Comparison of ENCODE assay signal across 8 mouse cellular contexts in genomic region chr10:60827266-60827665, GRCm38 (mm10). TPM values are rescaled to one million over a fixed set of nuclear protein-coding genes. Genes with fewer than 3 reads are reported as not detected.
DNase-seq lines count a peak whose midpoint lies in the region; ATAC-seq and TF ChIP-seq lines count a peak whose summit lies in the region.

No protein-coding gene starts in this region.

- DNase-seq in kidney, postnatal 0 days (ENCODE audit: low spot score) = no peak
- no peak for DNase-seq in kidney, adult 8-10 months
- peak; percentile 80 for DNase-seq in left cerebral cortex, postnatal 4 days
- no peak for DNase-seq in adrenal gland, postnatal 4 days (ENCODE audit: low spot score in 2 of 2)
- DNase-seq in adipocyte (ENCODE audit: low spot score) = no peak

- H3K4me3 ChIP-seq in kidney, postnatal 0 days (replicated peaks; ENCODE audit: low read depth, low read length) = peak overlapping the region; percentile 26
- peak overlapping the region; percentile 52 for H3K4me3 ChIP-seq in brown adipose tissue, adult 24 weeks (ENCODE audit: insufficient read depth, low read depth, low read length)
- H3K4me3 ChIP-seq in forebrain, embryonic 15.5 days = peak overlapping the region; percentile 45
- peak overlapping the region; percentile 25; the same call in 1 of the 2 replicates for H3K4me3 ChIP-seq in stomach, embryonic 14.5 days (ENCODE audit: low read depth, low read length)

- H3K9ac ChIP-seq in kidney, postnatal 0 days (ENCODE audit: low read depth, low read length) = no peak overlapping the region
- peak overlapping the region; percentile 56; the same call in 1 of the 2 replicates for H3K9ac ChIP-seq in forebrain, embryonic 15.5 days (replicated peaks)
- H3K9ac ChIP-seq in stomach, embryonic 14.5 days (replicated peaks; ENCODE audit: low read depth, low read length) = no peak overlapping the region

- no peak for ATAC-seq in kidney, postnatal 0 days (replicated peaks; ENCODE audit: low FRiP score, low read depth)
- ATAC-seq in forebrain, embryonic 15.5 days (replicated peaks) = no peak; the same call in 1 of the 2 replicates
- ATAC-seq in stomach, embryonic 14.5 days (ENCODE audit: insufficient number of reproducible peaks, insufficient read depth, low FRiP score, low read depth) = no peak

- H3K4me1 ChIP-seq in kidney, postnatal 0 days (replicated peaks; ENCODE audit: insufficient read depth, low read length) = peaks cover 61% of the 10 kb centered on the region
- H3K4me1 ChIP-seq in brown adipose tissue, adult 24 weeks (ENCODE audit: control insufficient read depth, insufficient read depth, insufficient read length, low read length) = peaks cover 12% of the 10 kb centered on the region
- H3K4me1 ChIP-seq in forebrain, embryonic 15.5 days = peaks cover 49% of the 10 kb centered on the region
- H3K4me1 ChIP-seq in stomach, embryonic 14.5 days (ENCODE audit: control insufficient read depth, insufficient read depth, low read length) = no peaks in the 10 kb centered on the region

- H3K36me3 ChIP-seq in kidney, postnatal 0 days (ENCODE audit: insufficient read depth, low read length) = no peaks in the 10 kb centered on the region
- no peaks in the 10 kb centered on the region for H3K36me3 ChIP-seq in forebrain, embryonic 15.5 days
- no peaks in the 10 kb centered on the region for H3K36me3 ChIP-seq in stomach, embryonic 14.5 days (ENCODE audit: control insufficient read depth, insufficient read depth, low read length)

- H3K9me3 ChIP-seq in kidney, postnatal 0 days (replicated peaks; ENCODE audit: low read length) = no peaks in the 10 kb centered on the region
- H3K9me3 ChIP-seq in forebrain, embryonic 15.5 days = no peaks in the 10 kb centered on the region
- no peaks in the 10 kb centered on the region for H3K9me3 ChIP-seq in stomach, embryonic 14.5 days (ENCODE audit: control insufficient read depth, low read depth, low read length)

- intact Hi-C loops in left cerebral cortex, postnatal 4 days (cut with DNase I) = no loop called here

- 15% methylated on average over 5 of the region's 5 CpGs for WGBS in kidney, postnatal 0 days
- 10% methylated on average over 5 of the region's 5 CpGs for WGBS in forebrain, embryonic 15.5 days
- 21% methylated on average over 5 of the region's 5 CpGs for WGBS in stomach, embryonic 14.5 days

- H3K27me3 ChIP-seq in kidney, postnatal 0 days (ENCODE audit: insufficient read depth, low read length) = no peaks in the 10 kb centered on the region
- peaks cover 37% of the 10 kb centered on the region for H3K27me3 ChIP-seq in forebrain, embryonic 15.5 days
- peaks cover 13% of the 10 kb centered on the region; the same call in 1 of the 2 replicates for H3K27me3 ChIP-seq in stomach, embryonic 14.5 days (ENCODE audit: control insufficient read depth, insufficient read depth, low read length)

- peak overlapping the region; percentile 90 for H3K4me2 ChIP-seq in kidney, postnatal 0 days (ENCODE audit: low read length)
- peak overlapping the region; percentile 90 for H3K4me2 ChIP-seq in forebrain, embryonic 15.5 days (replicated peaks)
- peak overlapping the region; percentile 61 for H3K4me2 ChIP-seq in stomach, embryonic 14.5 days (replicated peaks; ENCODE audit: low read depth, low read length)

- TF ChIP-seq CTCF in kidney, postnatal 0 days (IDR thresholded peaks at IDR 0.05; ENCODE audit: low read depth) = no peak; the same call in none of the 2 replicates

- H3K27ac ChIP-seq in kidney, postnatal 0 days = peak overlapping the region; percentile 20; the same call in 1 of the 2 replicates
- H3K27ac ChIP-seq in brown adipose tissue, adult 24 weeks (replicated peaks; ENCODE audit: low read depth, low read length) = no peak overlapping the region
- H3K27ac ChIP-seq in forebrain, embryonic 15.5 days (replicated peaks) = no peak overlapping the region
- H3K27ac ChIP-seq in stomach, embryonic 14.5 days (ENCODE audit: low read length) = no peak overlapping the region

RNA-seq across cellular contexts. Expression of gene Unc5b, which starts 4.1 kb away (rescaled TPM):
- 7.8 TPM in 2 replicates for polyA plus RNA-seq in kidney, postnatal 0 days (2015; fragmentation: Nextera tagmentation; extraction: Ambion mirVana)
- polyA plus RNA-seq in brown adipose tissue, adult 24 weeks (2012; ENCODE audit: insufficient read depth, insufficient read length, missing spikeins) = 1.7 and 2.5 TPM in 2 replicates
- 2.8 and 3.0 TPM in 2 replicates for polyA plus RNA-seq in forebrain, embryonic 15.5 days (2015; fragmentation: Nextera tagmentation; extraction: Ambion mirVana)
- total RNA-seq in left cerebral cortex, postnatal 4 days (2021) = 1 to 10 TPM; 7.2 to 9.1 TPM
- 4.2 and 4.4 TPM in 2 replicates for polyA plus RNA-seq in stomach, embryonic 14.5 days (2014; fragmentation: Nextera tagmentation; extraction: Ambion mirVana)
- 10 to 100 TPM; 13.3 to 17.6 TPM for total RNA-seq in adrenal gland, postnatal 4 days (2021)
